Mouse (Mus musculus) 416B (cell line): ENCODE data around the gene Mta1.

Experiments used
- DNase-seq: peaks from one replicate; pipeline ENCODE4 v3.0.0; 2011; ENCODE audit warnings: low read depth

Mta1 gene

GRCm38 (mm10) chr12:113186326-113187010 lies 88.4 kb downstream of the Mta1 start:
- DNase-seq = no peak
